ENCODE assay signal across 15 mouse cellular contexts in the genomic region with DNA sequence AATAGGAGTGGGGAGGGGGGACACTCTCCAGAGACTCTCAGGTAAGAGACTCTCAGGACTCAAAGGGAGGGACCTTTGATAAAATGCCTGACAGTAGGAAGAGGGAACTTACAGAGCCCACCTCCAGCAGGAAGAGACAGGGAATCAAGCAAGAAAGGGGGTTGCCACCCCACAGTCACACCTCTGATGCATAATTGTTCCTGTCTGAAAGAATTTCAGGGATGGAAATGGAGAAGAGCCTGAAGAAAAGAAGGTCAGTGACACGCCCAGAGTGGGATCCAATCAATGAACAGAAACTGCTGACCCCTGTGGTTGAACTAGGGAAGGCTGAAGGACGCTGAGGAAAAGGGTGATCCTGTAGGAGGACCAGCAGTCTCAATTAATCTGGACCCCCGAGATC.
"Had no signal": no experiment of that assay in that cellular context is flagged by ENCODE, and none has a peak within 500 bp of the region (broad histone marks: within the 10 kb centered on the region; RNA-seq: fewer than 3 reads in every experiment).

No protein-coding gene starts in this region.

- H3K4me2 ChIP-seq: neural tube, embryonic 13.5 days; neural tube, embryonic 15.5 days; stomach, embryonic 15.5 days had no signal

- H3K9me3 ChIP-seq: neural tube, embryonic 13.5 days; neural tube, embryonic 15.5 days; stomach, embryonic 15.5 days had no signal

- H3K4me3 ChIP-seq: neural tube, embryonic 13.5 days; neural tube, embryonic 15.5 days; stomach, embryonic 15.5 days had no signal

- H3K27ac ChIP-seq: neural tube, embryonic 13.5 days; neural tube, embryonic 15.5 days; stomach, embryonic 15.5 days; stomach, postnatal 0 days had no signal

- H3K4me1 ChIP-seq: neural tube, embryonic 13.5 days; neural tube, embryonic 15.5 days; stomach, embryonic 15.5 days had no signal

- H3K9ac ChIP-seq: neural tube, embryonic 13.5 days; neural tube, embryonic 15.5 days; stomach, embryonic 15.5 days had no signal

- H3K27me3 ChIP-seq: neural tube, embryonic 13.5 days; neural tube, embryonic 15.5 days; stomach, embryonic 15.5 days had no signal

- H3K36me3 ChIP-seq: neural tube, embryonic 13.5 days; neural tube, embryonic 15.5 days; stomach, embryonic 15.5 days had no signal

- DNase-seq: right cerebral cortex, adult 18-20 months; right cerebral cortex, postnatal 14 days; right cerebral cortex, postnatal 25 days; right cerebral cortex, postnatal 4 days; spleen, adult 18-20 months; thymus, adult 18-20 months; thymus, adult 2 months; thymus, postnatal 14 days; thymus, postnatal 25 days; thymus, postnatal 36 days; thymus, postnatal 4 days had no signal
